Mouse (Mus musculus) liver, embryonic 15.5 days (tissue): ENCODE results near the gene Prkd1. TPM values are rescaled to one million over a fixed set of nuclear protein-coding genes. Genes with fewer than 3 reads are reported as not detected.

Source experiments
- ATAC-seq: fragments of 200-750 bp; cut with Nextera tagmentation; 2 replicates; pipeline ENCODE4 v1.8.0; 2017; ENCODE audit warnings: moderate number of reproducible peaks, mild to moderate bottlenecking, moderate library complexity; ENCODE audit not compliant: insufficient read depth
- H3K27ac ChIP-seq: fragments of 300-500 bp; sonication (generic); replicated peaks from 2 replicates; pipeline ENCODE4 v1.5.1; 2015; ENCODE audit warnings: mild to moderate bottlenecking, inconsistent platforms
- H3K27me3 ChIP-seq: fragments of 300-500 bp; sonication (generic); 2 replicates; pipeline ENCODE4 v1.6.1; 2015; ENCODE audit warnings: mild to moderate bottlenecking, inconsistent platforms
- H3K36me3 ChIP-seq: fragments of 300-500 bp; sonication (generic); replicated peaks from 2 replicates; pipeline ENCODE4 v1.6.1; 2015; ENCODE audit warnings: moderate library complexity, mild to moderate bottlenecking, inconsistent platforms
- H3K4me1 ChIP-seq: fragments of 300-500 bp; sonication (generic); replicated peaks from 2 replicates; pipeline ENCODE4 v1.6.1; 2015; ENCODE audit warnings: inconsistent platforms
- H3K4me2 ChIP-seq: fragments of 300-500 bp; sonication (generic); 2 replicates; pipeline ENCODE4 v1.6.1; 2015; ENCODE audit warnings: moderate library complexity, mild to moderate bottlenecking, inconsistent platforms
- H3K4me3 ChIP-seq: fragments of 300-500 bp; sonication (generic); replicated peaks from 2 replicates; pipeline ENCODE4 v1.5.1; 2015; ENCODE audit warnings: mild to moderate bottlenecking, inconsistent platforms
- H3K9ac ChIP-seq: fragments of 300-500 bp; sonication (generic); 2 replicates; pipeline ENCODE4 v1.6.1; 2015; ENCODE audit warnings: moderate library complexity, mild to moderate bottlenecking, inconsistent platforms
- H3K9me3 ChIP-seq: fragments of 300-500 bp; sonication (generic); replicated peaks from 2 replicates; pipeline ENCODE4 v1.6.1; 2016; ENCODE audit warnings: inconsistent platforms
- WGBS: fragments of 180-500 bp; shearing (Covaris S2); methylation state at CpG from one replicate; pipeline ENCODE4 v1.1.7; 2015; ENCODE audit warnings: mixed read lengths; ENCODE audit not compliant: insufficient replicate concordance; 5-methylcytosine and 5-hydroxymethylcytosine counted together
- polyA plus RNA-seq: library from polyadenylated mRNA; unstranded; fragments of >200 nt; fragmentation: Nextera tagmentation; extraction: Ambion mirVana; gene quantifications from 2 replicates; pipeline ENCODE4 v1.2.1, GENCODE M21; 2015

Prkd1 gene
- polyA plus RNA-seq, 1 experiment from 2014 or later: 0.61 TPM

- Histone ChIP-seq H3K9me3 (no peaks in the 10 kb centered on the region), H3K4me2 (no peak overlapping the region), H3K4me1 (no peaks in the 10 kb centered on the region), H3K27me3 (no peaks in the 10 kb centered on the region), H3K36me3 (no peaks in the 10 kb centered on the region), H3K4me3 (no peak overlapping the region), H3K27ac (no peak overlapping the region), H3K9ac (no peak overlapping the region)
- 65% methylated on average over 2 of the region's 2 CpGs for WGBS
- no peak for ATAC-seq
Measured at GRCm38 (mm10) chr12:50514526-50514925, 134.4 kb downstream of the Prkd1 start.

- no peak for ATAC-seq
Measured at GRCm38 (mm10) chr12:50511486-50512225, 137.2 kb downstream of the Prkd1 start.

GRCm38 (mm10) chr12:50508762-50509161 is 140.1 kb downstream of the Prkd1 start:
- Histone ChIP-seq H3K27ac (no peak overlapping the region), H3K4me2 (no peak overlapping the region), H3K9me3 (no peaks in the 10 kb centered on the region), H3K4me3 (no peak overlapping the region), H3K27me3 (no peaks in the 10 kb centered on the region), H3K9ac (no peak overlapping the region), H3K36me3 (no peaks in the 10 kb centered on the region), H3K4me1 (no peaks in the 10 kb centered on the region)
- no peak for ATAC-seq
- WGBS: 44% methylated on average over 2 of the region's 2 CpGs

More at GRCm38 (mm10) chr12:50511486-50512225, 137.2 kb downstream of the Prkd1 start:
- no peak overlapping the region for H3K9ac ChIP-seq
- no peak overlapping the region for H3K27ac ChIP-seq
- H3K4me2 ChIP-seq: no peak overlapping the region
- H3K4me3 ChIP-seq: no peak overlapping the region
- H3K36me3 ChIP-seq: no peaks in the 10 kb centered on the region
- no peaks in the 10 kb centered on the region for H3K4me1 ChIP-seq
- WGBS: 48% methylated on average over 4 of the region's 4 CpGs
- no peaks in the 10 kb centered on the region for H3K9me3 ChIP-seq
- H3K27me3 ChIP-seq: no peaks in the 10 kb centered on the region

GRCm38 (mm10) chr12:50499796-50500504 is 148.9 kb downstream of the Prkd1 start:
- Histone ChIP-seq H3K9ac (no peak overlapping the region), H3K4me2 (no peak overlapping the region), H3K4me1 (no peaks in the 10 kb centered on the region), H3K27me3 (no peaks in the 10 kb centered on the region), H3K27ac (no peak overlapping the region), H3K4me3 (no peak overlapping the region), H3K36me3 (no peaks in the 10 kb centered on the region), H3K9me3 (no peaks in the 10 kb centered on the region)
- no peak for ATAC-seq
- 78% methylated on average over 3 of the region's 3 CpGs for WGBS

GRCm38 (mm10) chr12:50496006-50496405 is 152.9 kb downstream of the Prkd1 start:
- Histone ChIP-seq H3K27ac (no peak overlapping the region), H3K9me3 (no peaks in the 10 kb centered on the region), H3K4me1 (no peaks in the 10 kb centered on the region), H3K9ac (no peak overlapping the region), H3K4me2 (no peak overlapping the region), H3K36me3 (no peaks in the 10 kb centered on the region), H3K27me3 (no peaks in the 10 kb centered on the region), H3K4me3 (no peak overlapping the region)
- WGBS: 60% methylated on average over 3 of the region's 3 CpGs
- no peak for ATAC-seq

GRCm38 (mm10) chr12:50479784-50480183 is 169.1 kb downstream of the Prkd1 start:
- Histone ChIP-seq H3K9me3 (no peaks in the 10 kb centered on the region), H3K27ac (no peak overlapping the region), H3K27me3 (no peaks in the 10 kb centered on the region), H3K4me1 (no peaks in the 10 kb centered on the region), H3K9ac (no peak overlapping the region), H3K4me3 (no peak overlapping the region), H3K4me2 (no peak overlapping the region), H3K36me3 (no peaks in the 10 kb centered on the region)
- 70% methylated on average over 7 of the region's 7 CpGs for WGBS
- no peak for ATAC-seq

- Histone ChIP-seq H3K4me1 (no peaks in the 10 kb centered on the region), H3K9me3 (no peaks in the 10 kb centered on the region), H3K9ac (no peak overlapping the region), H3K4me3 (no peak overlapping the region), H3K4me2 (no peak overlapping the region), H3K36me3 (no peaks in the 10 kb centered on the region), H3K27me3 (no peaks in the 10 kb centered on the region), H3K27ac (no peak overlapping the region)
- 64% methylated on average over 3 of the region's 3 CpGs for WGBS
- ATAC-seq: no peak
Measured at GRCm38 (mm10) chr12:50457151-50457550, 191.7 kb downstream of the Prkd1 start.

- Histone ChIP-seq H3K9me3 (no peaks in the 10 kb centered on the region), H3K4me1 (no peaks in the 10 kb centered on the region), H3K4me3 (no peak overlapping the region), H3K36me3 (no peaks in the 10 kb centered on the region), H3K27me3 (no peaks in the 10 kb centered on the region), H3K9ac (no peak overlapping the region), H3K4me2 (no peak overlapping the region), H3K27ac (no peak overlapping the region)
- WGBS: 84% methylated on average over 3 of the region's 3 CpGs
- ATAC-seq: no peak
Measured at GRCm38 (mm10) chr12:50451761-50452160, 197.1 kb downstream of the Prkd1 start.

GRCm38 (mm10) chr12:50436660-50437059 is 212.2 kb downstream of the Prkd1 start:
- Histone ChIP-seq H3K9ac (no peak overlapping the region), H3K9me3 (no peaks in the 10 kb centered on the region), H3K4me2 (no peak overlapping the region), H3K27ac (no peak overlapping the region), H3K36me3 (no peaks in the 10 kb centered on the region), H3K4me3 (no peak overlapping the region), H3K4me1 (no peaks in the 10 kb centered on the region), H3K27me3 (no peaks in the 10 kb centered on the region)
- no peak for ATAC-seq
- WGBS: 80% methylated on average over 6 of the region's 6 CpGs

GRCm38 (mm10) chr12:50430129-50430703 is 218.7 kb downstream of the Prkd1 start:
- Histone ChIP-seq H3K4me2 (no peak overlapping the region), H3K4me3 (no peak overlapping the region), H3K27me3 (no peaks in the 10 kb centered on the region), H3K36me3 (no peaks in the 10 kb centered on the region), H3K9ac (no peak overlapping the region), H3K9me3 (no peaks in the 10 kb centered on the region), H3K4me1 (no peaks in the 10 kb centered on the region), H3K27ac (no peak overlapping the region)
- WGBS: 74% methylated on average over 5 of the region's 5 CpGs
- ATAC-seq: no peak

GRCm38 (mm10) chr12:50352404-50352803 is 296.5 kb downstream of the Prkd1 start:
- no peak overlapping the region for H3K4me3 ChIP-seq
- 62% methylated on average over 11 of the region's 11 CpGs for WGBS
- no peak for ATAC-seq
- no peaks in the 10 kb centered on the region for H3K36me3 ChIP-seq
- H3K9ac ChIP-seq: no peak overlapping the region
- H3K27me3 ChIP-seq: no peaks in the 10 kb centered on the region
- H3K4me2 ChIP-seq: no peak overlapping the region
- H3K4me1 ChIP-seq: no peaks in the 10 kb centered on the region
- H3K9me3 ChIP-seq: no peaks in the 10 kb centered on the region
- H3K27ac ChIP-seq: no peak overlapping the region
